Mouse (Mus musculus): Measurements from ENCODE around the gene Plppr3. TPM values are rescaled to one million over a fixed set of nuclear protein-coding genes. Genes with fewer than 3 reads are reported as not detected.

Gene Plppr3
- polyA plus RNA-seq, 1 experiment from 2014 or later: 156 TPM

- no peak overlapping the region for H3K9ac ChIP-seq (ENCODE audit: low read length)
- H3K4me1 ChIP-seq (ENCODE audit: control insufficient read depth, insufficient read depth, low read length): no peaks in the 10 kb centered on the region
- DNase-seq (ENCODE audit: low spot score) (no peak), ATAC-seq (ENCODE audit: insufficient read depth, low FRiP score, low TSS enrichment) (no peak)
- no peaks in the 10 kb centered on the region for H3K36me3 ChIP-seq (ENCODE audit: control insufficient read depth, insufficient read depth, low read length)
- no peaks in the 10 kb centered on the region; the same call in 1 of the 2 replicates for H3K9me3 ChIP-seq (ENCODE audit: control insufficient read depth, low read length)
- H3K4me2 ChIP-seq (ENCODE audit: low read depth): no peak overlapping the region
- H3K27ac ChIP-seq (ENCODE audit: low read depth, low read length): no peak overlapping the region
- WGBS: 92% methylated on average over 3 of the region's 3 CpGs
- H3K4me3 ChIP-seq (ENCODE audit: low read depth, low read length): no peak overlapping the region
- no peaks in the 10 kb centered on the region for H3K27me3 ChIP-seq (ENCODE audit: control insufficient read depth, insufficient read depth, low read length)
These were observed 42.9 kb downstream of the Plppr3 start for GRCm38 (mm10) chr10:79831583-79831982.

GRCm38 (mm10) chr10:79824413-79824812, 50.0 kb downstream of the Plppr3 start:
- DNase-seq (ENCODE audit: low spot score) (no peak), ATAC-seq (ENCODE audit: insufficient read depth, low FRiP score, low TSS enrichment) (no peak)
- Histone ChIP-seq H3K4me1 (ENCODE audit: control insufficient read depth, insufficient read depth, low read length) (peaks cover 5% of the 10 kb centered on the region; the same call in 1 of the 2 replicates), H3K27ac (ENCODE audit: low read depth, low read length) (no peak overlapping the region), H3K27me3 (ENCODE audit: control insufficient read depth, insufficient read depth, low read length) (no peaks in the 10 kb centered on the region), H3K36me3 (ENCODE audit: control insufficient read depth, insufficient read depth, low read length) (peaks cover 3% of the 10 kb centered on the region; the same call in 1 of the 2 replicates), H3K9me3 (ENCODE audit: control insufficient read depth, low read length) (no peaks in the 10 kb centered on the region; the same call in 1 of the 2 replicates), H3K4me2 (ENCODE audit: low read depth) (no peak overlapping the region), H3K4me3 (ENCODE audit: low read depth, low read length) (no peak overlapping the region), H3K9ac (ENCODE audit: low read length) (no peak overlapping the region)
- WGBS: 76% methylated on average over 6 of the region's 6 CpGs

- 74% methylated on average over 6 of the region's 6 CpGs for whole genome bisulfite sequencing
- H3K9ac ChIP-seq (ENCODE audit: low read length): no peak overlapping the region
- H3K36me3 ChIP-seq (ENCODE audit: control insufficient read depth, insufficient read depth, low read length): peaks cover 7% of the 10 kb centered on the region; the same call in 1 of the 2 replicates
- no peak overlapping the region for H3K4me3 ChIP-seq (ENCODE audit: low read depth, low read length)
- H3K4me1 ChIP-seq (ENCODE audit: control insufficient read depth, insufficient read depth, low read length): peaks cover 5% of the 10 kb centered on the region; the same call in 1 of the 2 replicates
- H3K27me3 ChIP-seq (ENCODE audit: control insufficient read depth, insufficient read depth, low read length): no peaks in the 10 kb centered on the region
- ATAC-seq (ENCODE audit: insufficient read depth, low FRiP score, low TSS enrichment) (no peak), DNase-seq (ENCODE audit: low spot score) (no peak)
- 0 out of 2 replicates have a peak overlapping the region, but pooled peaks have one; percentile 20 for H3K27ac ChIP-seq (ENCODE audit: low read depth, low read length)
- no peaks in the 10 kb centered on the region for H3K9me3 ChIP-seq (ENCODE audit: control insufficient read depth, low read length)
- H3K4me2 ChIP-seq (ENCODE audit: low read depth): no peak overlapping the region
These were observed 51.4 kb downstream of the Plppr3 start for GRCm38 (mm10) chr10:79823011-79823410.

GRCm38 (mm10) chr10:79822372-79822771, 52.1 kb downstream of the Plppr3 start:
- Histone ChIP-seq H3K36me3 (ENCODE audit: control insufficient read depth, insufficient read depth, low read length) (peaks cover 8% of the 10 kb centered on the region; the same call in 1 of the 2 replicates), H3K4me2 (ENCODE audit: low read depth) (no peak overlapping the region), H3K27ac (ENCODE audit: low read depth, low read length) (0 out of 2 replicates have a peak overlapping the region, but pooled peaks have one; percentile 20), H3K4me1 (ENCODE audit: control insufficient read depth, insufficient read depth, low read length) (peaks cover 5% of the 10 kb centered on the region; the same call in 1 of the 2 replicates), H3K27me3 (ENCODE audit: control insufficient read depth, insufficient read depth, low read length) (no peaks in the 10 kb centered on the region), H3K9me3 (ENCODE audit: control insufficient read depth, low read length) (no peaks in the 10 kb centered on the region), H3K9ac (ENCODE audit: low read length) (no peak overlapping the region), H3K4me3 (ENCODE audit: low read depth, low read length) (no peak overlapping the region)
- DNase-seq (ENCODE audit: low spot score) (no peak), ATAC-seq (ENCODE audit: insufficient read depth, low FRiP score, low TSS enrichment) (no peak)
- WGBS: 43% methylated on average over 16 of the region's 17 CpGs

GRCm38 (mm10) chr10:79821731-79822130, 52.7 kb downstream of the Plppr3 start:
- peaks cover 8% of the 10 kb centered on the region; the same call in 1 of the 2 replicates for H3K36me3 ChIP-seq (ENCODE audit: control insufficient read depth, insufficient read depth, low read length)
- ATAC-seq (ENCODE audit: insufficient read depth, low FRiP score, low TSS enrichment) (no peak), DNase-seq (ENCODE audit: low spot score) (no peak)
- no peaks in the 10 kb centered on the region for H3K27me3 ChIP-seq (ENCODE audit: control insufficient read depth, insufficient read depth, low read length)
- 90% methylated on average over 12 of the region's 12 CpGs for WGBS
- H3K4me3 ChIP-seq (ENCODE audit: low read depth, low read length): no peak overlapping the region
- no peak overlapping the region for H3K4me2 ChIP-seq (ENCODE audit: low read depth)
- no peak overlapping the region for H3K9ac ChIP-seq (ENCODE audit: low read length)
- peaks cover 5% of the 10 kb centered on the region; the same call in 1 of the 2 replicates for H3K4me1 ChIP-seq (ENCODE audit: control insufficient read depth, insufficient read depth, low read length)
- H3K27ac ChIP-seq (ENCODE audit: low read depth, low read length): no peak overlapping the region
- H3K9me3 ChIP-seq (ENCODE audit: control insufficient read depth, low read length): no peaks in the 10 kb centered on the region

- Histone ChIP-seq H3K27me3 (ENCODE audit: control insufficient read depth, insufficient read depth, low read length) (no peaks in the 10 kb centered on the region), H3K27ac (ENCODE audit: low read depth, low read length) (no peak within 1 kb of the TSS), H3K4me2 (ENCODE audit: low read depth) (no peak within 1 kb of the TSS), H3K9ac (ENCODE audit: low read length) (no peak within 1 kb of the TSS), H3K4me3 (ENCODE audit: low read depth, low read length) (no peak within 1 kb of the TSS), H3K4me1 (ENCODE audit: control insufficient read depth, insufficient read depth, low read length) (peaks cover 5% of the 10 kb centered on the region; the same call in 1 of the 2 replicates), H3K36me3 (ENCODE audit: control insufficient read depth, insufficient read depth, low read length) (peaks cover 11% of the 10 kb centered on the region; the same call in 1 of the 2 replicates), H3K9me3 (ENCODE audit: control insufficient read depth, low read length) (no peaks in the 10 kb centered on the region)
- no peak for DNase-seq (ENCODE audit: low spot score)
- no peak for ATAC-seq (ENCODE audit: insufficient read depth, low FRiP score, low TSS enrichment)
- 74% methylated on average over 11 of the region's 11 CpGs for WGBS
These were observed 53.7 kb downstream of the Plppr3 start, which contains the start of gene Misp for GRCm38 (mm10) chr10:79820782-79821181. Gene Misp, plus strand, starts transcription at chr10:79820989.

- 84% methylated on average over 8 of the region's 8 CpGs for WGBS
- H3K27ac ChIP-seq (ENCODE audit: low read depth, low read length): no peak overlapping the region
These were observed 54.2 kb downstream of the Plppr3 start for GRCm38 (mm10) chr10:79820277-79820676.

GRCm38 (mm10) chr10:79819606-79820005, 54.8 kb downstream of the Plppr3 start:
- peaks cover 5% of the 10 kb centered on the region; the same call in 1 of the 2 replicates for H3K4me1 ChIP-seq (ENCODE audit: control insufficient read depth, insufficient read depth, low read length)
- no peak overlapping the region for H3K4me3 ChIP-seq (ENCODE audit: low read depth, low read length)
- H3K27me3 ChIP-seq (ENCODE audit: control insufficient read depth, insufficient read depth, low read length): no peaks in the 10 kb centered on the region
- H3K36me3 ChIP-seq (ENCODE audit: control insufficient read depth, insufficient read depth, low read length): peaks cover 13% of the 10 kb centered on the region
- no peak overlapping the region for H3K9ac ChIP-seq (ENCODE audit: low read length)
- DNase-seq (ENCODE audit: low spot score) (no peak), ATAC-seq (ENCODE audit: insufficient read depth, low FRiP score, low TSS enrichment) (no peak; the same call in 1 of the 2 replicates)
- WGBS: 91% methylated on average over 17 of the region's 17 CpGs
- no peaks in the 10 kb centered on the region for H3K9me3 ChIP-seq (ENCODE audit: control insufficient read depth, low read length)
- H3K27ac ChIP-seq (ENCODE audit: low read depth, low read length): no peak overlapping the region
- no peak overlapping the region for H3K4me2 ChIP-seq (ENCODE audit: low read depth)

More at GRCm38 (mm10) chr10:79820277-79820676, 54.2 kb downstream of the Plppr3 start:
- H3K36me3 ChIP-seq (ENCODE audit: control insufficient read depth, insufficient read depth, low read length): peaks cover 11% of the 10 kb centered on the region
- H3K27me3 ChIP-seq (ENCODE audit: control insufficient read depth, insufficient read depth, low read length): no peaks in the 10 kb centered on the region
- DNase-seq (ENCODE audit: low spot score) (no peak), ATAC-seq (ENCODE audit: insufficient read depth, low FRiP score, low TSS enrichment) (no peak)
- no peaks in the 10 kb centered on the region for H3K9me3 ChIP-seq (ENCODE audit: control insufficient read depth, low read length)
- no peak overlapping the region for H3K4me2 ChIP-seq (ENCODE audit: low read depth)
- no peak overlapping the region for H3K9ac ChIP-seq (ENCODE audit: low read length)
- no peak overlapping the region for H3K4me3 ChIP-seq (ENCODE audit: low read depth, low read length)
- H3K4me1 ChIP-seq (ENCODE audit: control insufficient read depth, insufficient read depth, low read length): peaks cover 5% of the 10 kb centered on the region; the same call in 1 of the 2 replicates

GRCm38 (mm10) chr10:79818225-79818624, 56.2 kb downstream of the Plppr3 start:
- ATAC-seq (ENCODE audit: insufficient read depth, low FRiP score, low TSS enrichment): no peak
- DNase-seq (ENCODE audit: low spot score): no peak
- peaks cover 5% of the 10 kb centered on the region; the same call in 1 of the 2 replicates for H3K4me1 ChIP-seq (ENCODE audit: control insufficient read depth, insufficient read depth, low read length)
- H3K4me3 ChIP-seq (ENCODE audit: low read depth, low read length): no peak overlapping the region
- H3K36me3 ChIP-seq (ENCODE audit: control insufficient read depth, insufficient read depth, low read length): peaks cover 13% of the 10 kb centered on the region
- H3K27me3 ChIP-seq (ENCODE audit: control insufficient read depth, insufficient read depth, low read length): no peaks in the 10 kb centered on the region
- no peak overlapping the region for H3K27ac ChIP-seq (ENCODE audit: low read depth, low read length)
- 74% methylated on average over 4 of the region's 4 CpGs for WGBS
- H3K9me3 ChIP-seq (ENCODE audit: control insufficient read depth, low read length): no peaks in the 10 kb centered on the region
- H3K9ac ChIP-seq (ENCODE audit: low read length): no peak overlapping the region
- H3K4me2 ChIP-seq (ENCODE audit: low read depth): no peak overlapping the region

Data from neural tube, embryonic 11.5 days (tissue).